Mouse (Mus musculus): Measurements from ENCODE around the gene Stx18. TPM values are rescaled to one million over a fixed set of nuclear protein-coding genes. Genes with fewer than 3 reads are reported as not detected.

Gene Stx18
- total and polyA plus RNA-seq, 2 experiments from 2014 or later = 15.7 to 25.8 TPM

- H3K4me1 ChIP-seq (ENCODE audit: control insufficient read depth, insufficient read depth) = no peaks in the 10 kb centered on the region
- TF ChIP-seq CTCF (IDR thresholded peaks at IDR 0.05; ENCODE audit: low read depth) (no peak), EP300 (IDR thresholded peaks at IDR 0.05; ENCODE audit: low read depth) (no peak)
- H3K9ac ChIP-seq (replicated peaks; ENCODE audit: low read depth, low read length) = no peak overlapping the region
- DNase-seq (ENCODE audit: low spot score) (no peak), ATAC-seq (ENCODE audit: insufficient read depth, low read depth) (no peak)
- WGBS = 59% methylated on average over 5 of the region's 5 CpGs
- no peak overlapping the region for H3K4me2 ChIP-seq (ENCODE audit: low read depth, low read length)
- H3K4me3 ChIP-seq (ENCODE audit: low read depth, low read length) = no peak overlapping the region
- H3K9me3 ChIP-seq (replicated peaks; ENCODE audit: control insufficient read depth, low read length) = no peaks in the 10 kb centered on the region
- no peak overlapping the region for H3K27ac ChIP-seq (ENCODE audit: low read depth)
- no peaks in the 10 kb centered on the region for H3K36me3 ChIP-seq (replicated peaks; ENCODE audit: control insufficient read depth, insufficient read depth, low read length)
- H3K27me3 ChIP-seq (ENCODE audit: control insufficient read depth, insufficient read depth, low read length) = no peaks in the 10 kb centered on the region
Measured at GRCm38 (mm10) chr5:38063339-38063738, 24.8 kb downstream of the Stx18 start.

GRCm38 (mm10) chr5:38064043-38064575 is 25.6 kb downstream of the Stx18 start:
- TF ChIP-seq EP300 (IDR thresholded peaks at IDR 0.05; ENCODE audit: low read depth) (no peak), CTCF (IDR thresholded peaks at IDR 0.05; ENCODE audit: low read depth) (no peak)
- no peaks in the 10 kb centered on the region for H3K36me3 ChIP-seq (replicated peaks; ENCODE audit: control insufficient read depth, insufficient read depth, low read length)
- H3K27ac ChIP-seq (ENCODE audit: low read depth) = no peak overlapping the region
- no peaks in the 10 kb centered on the region for H3K27me3 ChIP-seq (ENCODE audit: control insufficient read depth, insufficient read depth, low read length)
- H3K4me1 ChIP-seq (ENCODE audit: control insufficient read depth, insufficient read depth) = no peaks in the 10 kb centered on the region
- no peak for DNase-seq (ENCODE audit: low spot score)
- WGBS = 82% methylated on average over 4 of the region's 4 CpGs
- H3K4me3 ChIP-seq (ENCODE audit: low read depth, low read length) = no peak overlapping the region
- no peak for ATAC-seq (ENCODE audit: insufficient read depth, low read depth)
- H3K9ac ChIP-seq (replicated peaks; ENCODE audit: low read depth, low read length) = no peak overlapping the region
- no peak overlapping the region for H3K4me2 ChIP-seq (ENCODE audit: low read depth, low read length)
- H3K9me3 ChIP-seq (replicated peaks; ENCODE audit: control insufficient read depth, low read length) = no peaks in the 10 kb centered on the region

GRCm38 (mm10) chr5:38064701-38065100 is 26.2 kb downstream of the Stx18 start:
- Histone ChIP-seq H3K4me2 (ENCODE audit: low read depth, low read length) (no peak overlapping the region), H3K36me3 (replicated peaks; ENCODE audit: control insufficient read depth, insufficient read depth, low read length) (no peaks in the 10 kb centered on the region), H3K27me3 (ENCODE audit: control insufficient read depth, insufficient read depth, low read length) (no peaks in the 10 kb centered on the region), H3K9me3 (replicated peaks; ENCODE audit: control insufficient read depth, low read length) (no peaks in the 10 kb centered on the region), H3K4me3 (ENCODE audit: low read depth, low read length) (no peak overlapping the region), H3K9ac (replicated peaks; ENCODE audit: low read depth, low read length) (no peak overlapping the region), H3K4me1 (ENCODE audit: control insufficient read depth, insufficient read depth) (no peaks in the 10 kb centered on the region), H3K27ac (ENCODE audit: low read depth) (no peak overlapping the region)
- TF ChIP-seq CTCF (IDR thresholded peaks at IDR 0.05; ENCODE audit: low read depth) = no peak
- no peak for TF ChIP-seq EP300 (IDR thresholded peaks at IDR 0.05; ENCODE audit: low read depth)
- WGBS = 46% methylated on average over 5 of the region's 5 CpGs
- DNase-seq (ENCODE audit: low spot score) = peak; percentile 28
- peak; percentile 47; the same call in 1 of the 2 replicates for ATAC-seq (ENCODE audit: insufficient read depth, low read depth)

- Histone ChIP-seq H3K27ac (ENCODE audit: low read depth) (no peak overlapping the region), H3K9ac (replicated peaks; ENCODE audit: low read depth, low read length) (no peak overlapping the region), H3K4me1 (ENCODE audit: control insufficient read depth, insufficient read depth) (no peaks in the 10 kb centered on the region), H3K4me3 (ENCODE audit: low read depth, low read length) (no peak overlapping the region), H3K9me3 (replicated peaks; ENCODE audit: control insufficient read depth, low read length) (no peaks in the 10 kb centered on the region), H3K27me3 (ENCODE audit: control insufficient read depth, insufficient read depth, low read length) (no peaks in the 10 kb centered on the region), H3K36me3 (replicated peaks; ENCODE audit: control insufficient read depth, insufficient read depth, low read length) (no peaks in the 10 kb centered on the region), H3K4me2 (ENCODE audit: low read depth, low read length) (no peak overlapping the region)
- 81% methylated on average over 2 of the region's 2 CpGs for WGBS
- no peak for ATAC-seq (ENCODE audit: insufficient read depth, low read depth)
- no peak for TF ChIP-seq CTCF (IDR thresholded peaks at IDR 0.05; ENCODE audit: low read depth)
- no peak for TF ChIP-seq EP300 (IDR thresholded peaks at IDR 0.05; ENCODE audit: low read depth)
- no peak for DNase-seq (ENCODE audit: low spot score)
Measured at GRCm38 (mm10) chr5:38065454-38065853, 26.9 kb downstream of the Stx18 start.

GRCm38 (mm10) chr5:38066606-38067005 is 28.1 kb downstream of the Stx18 start:
- Histone ChIP-seq H3K4me2 (ENCODE audit: low read depth, low read length) (no peak overlapping the region), H3K9me3 (replicated peaks; ENCODE audit: control insufficient read depth, low read length) (no peaks in the 10 kb centered on the region), H3K27me3 (ENCODE audit: control insufficient read depth, insufficient read depth, low read length) (no peaks in the 10 kb centered on the region), H3K27ac (ENCODE audit: low read depth) (no peak overlapping the region), H3K9ac (replicated peaks; ENCODE audit: low read depth, low read length) (no peak overlapping the region), H3K4me1 (ENCODE audit: control insufficient read depth, insufficient read depth) (no peaks in the 10 kb centered on the region), H3K4me3 (ENCODE audit: low read depth, low read length) (no peak overlapping the region), H3K36me3 (replicated peaks; ENCODE audit: control insufficient read depth, insufficient read depth, low read length) (no peaks in the 10 kb centered on the region)
- no peak for TF ChIP-seq EP300 (IDR thresholded peaks at IDR 0.05; ENCODE audit: low read depth)
- no peak for TF ChIP-seq CTCF (IDR thresholded peaks at IDR 0.05; ENCODE audit: low read depth)
- DNase-seq (ENCODE audit: low spot score) (no peak), ATAC-seq (ENCODE audit: insufficient read depth, low read depth) (no peak)
- 83% methylated on average over 1 of the region's 1 CpGs for WGBS

GRCm38 (mm10) chr5:38076326-38076725 is 37.8 kb downstream of the Stx18 start:
- no peak overlapping the region for H3K27ac ChIP-seq (ENCODE audit: low read depth)
- H3K4me3 ChIP-seq (ENCODE audit: low read depth, low read length) = no peak overlapping the region
- no peak overlapping the region for H3K4me2 ChIP-seq (ENCODE audit: low read depth, low read length)
- ATAC-seq (ENCODE audit: insufficient read depth, low read depth) (no peak), DNase-seq (ENCODE audit: low spot score) (no peak)
- H3K4me1 ChIP-seq (ENCODE audit: control insufficient read depth, insufficient read depth) = no peaks in the 10 kb centered on the region
- no peaks in the 10 kb centered on the region for H3K36me3 ChIP-seq (replicated peaks; ENCODE audit: control insufficient read depth, insufficient read depth, low read length)
- H3K9me3 ChIP-seq (replicated peaks; ENCODE audit: control insufficient read depth, low read length) = no peaks in the 10 kb centered on the region
- WGBS = 90% methylated on average over 4 of the region's 4 CpGs
- no peak overlapping the region for H3K9ac ChIP-seq (replicated peaks; ENCODE audit: low read depth, low read length)
- TF ChIP-seq CTCF (IDR thresholded peaks at IDR 0.05; ENCODE audit: low read depth) (no peak), EP300 (IDR thresholded peaks at IDR 0.05; ENCODE audit: low read depth) (no peak)
- no peaks in the 10 kb centered on the region for H3K27me3 ChIP-seq (ENCODE audit: control insufficient read depth, insufficient read depth, low read length)
